In the genomic region with DNA sequence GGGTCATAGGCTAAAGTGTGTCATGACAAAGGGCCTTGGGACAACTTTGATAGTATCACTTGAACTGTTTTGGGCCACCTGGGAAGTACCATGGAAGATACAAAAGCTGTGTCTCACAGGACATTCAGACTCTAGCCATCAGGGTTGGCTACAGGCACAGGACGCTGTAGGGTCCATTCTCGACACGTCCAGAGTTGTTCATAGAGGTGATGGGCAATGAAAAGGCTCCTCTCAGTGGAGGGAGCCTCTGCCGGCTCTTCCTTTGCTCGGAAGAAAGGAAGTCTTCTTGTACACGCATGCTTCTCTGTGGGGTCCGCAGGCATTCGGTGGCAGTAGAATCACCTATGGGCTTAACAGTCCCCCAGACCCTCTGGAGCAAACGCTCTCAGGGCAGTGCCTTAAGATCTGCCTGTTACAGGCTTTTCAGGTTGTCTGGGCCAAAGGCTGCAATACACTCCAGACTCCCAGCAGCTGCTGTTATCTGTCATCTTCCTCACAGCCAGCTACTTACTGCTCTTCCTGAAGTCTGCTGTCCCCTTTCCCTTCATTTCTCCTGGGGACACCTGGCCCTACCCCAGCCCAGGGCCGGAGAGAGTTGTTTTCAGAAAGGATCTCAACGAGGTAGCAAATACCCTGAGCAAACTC, we compare ENCODE assay signal across 15 mouse cellular contexts. TPM values are rescaled to one million over a fixed set of nuclear protein-coding genes. Genes with fewer than 3 reads are reported as not detected.
A peak's percentile ranks its signal among the peaks of the same experiment; 100 is the strongest.
DNase-seq lines count a peak whose midpoint lies in the region; ATAC-seq and TF ChIP-seq lines count a peak whose summit lies in the region.
"Had no signal": no experiment of that assay in that cellular context is flagged by ENCODE, and none has a peak within 500 bp of the region (broad histone marks: within the 10 kb centered on the region; RNA-seq: fewer than 3 reads in every experiment).

No protein-coding gene starts in this region.

- DNase-seq in cerebellum, adult 2 months = peak in 1 of 2 experiments; percentile 15
- no peak for DNase-seq in cerebellum, postnatal 36 days
- no peak for DNase-seq in heart, adult 9 months (ENCODE audit: low spot score in 2 of 2)
- no peak for DNase-seq in kidney, postnatal 0 days (ENCODE audit: low spot score)
- no peak for DNase-seq in kidney, postnatal 14 days
- no peak for DNase-seq in heart, postnatal 0 days (ENCODE audit: low spot score)

- 80% methylated on average over 11 of the region's 11 CpGs for WGBS in cerebellum, adult 2 months
- WGBS in heart, embryonic 12.5 days = 75% methylated on average over 11 of the region's 11 CpGs
- WGBS in kidney, postnatal 0 days = 81% methylated on average over 11 of the region's 11 CpGs
- WGBS in heart, postnatal 0 days = 73% methylated on average over 11 of the region's 11 CpGs
- 73% methylated on average over 11 of the region's 11 CpGs for WGBS in liver, embryonic 12.5 days (ENCODE audit: insufficient replicate concordance)

- TF ChIP-seq POLR2A in cerebellum, adult 2 months (IDR thresholded peaks at IDR 0.05; ENCODE audit: borderline replicate concordance, insufficient read depth, low read length) = no peak

- H3K36me3 ChIP-seq in heart, embryonic 12.5 days = peaks cover 14% of the 10 kb centered on the region
- H3K36me3 ChIP-seq in kidney, postnatal 0 days (ENCODE audit: insufficient read depth, low read length) = no peaks in the 10 kb centered on the region
- H3K36me3 ChIP-seq in heart, postnatal 0 days (replicated peaks; ENCODE audit: control insufficient read depth, insufficient read depth, low read length) = peaks cover 8% of the 10 kb centered on the region; the same call in 1 of the 2 replicates
- no peaks in the 10 kb centered on the region for H3K36me3 ChIP-seq in liver, embryonic 12.5 days
- H3K36me3 ChIP-seq: midbrain, embryonic 13.5 days had no signal

- peaks cover 64% of the 10 kb centered on the region for H3K4me1 ChIP-seq in cerebellum, adult 2 months (ENCODE audit: control insufficient read depth, insufficient read depth, low read length)
- H3K4me1 ChIP-seq in heart, embryonic 12.5 days (replicated peaks) = peaks cover 84% of the 10 kb centered on the region
- H3K4me1 ChIP-seq in kidney, postnatal 0 days (replicated peaks; ENCODE audit: insufficient read depth, low read length) = peaks cover 34% of the 10 kb centered on the region
- peaks cover 59% of the 10 kb centered on the region for H3K4me1 ChIP-seq in heart, postnatal 0 days (ENCODE audit: control insufficient read depth, insufficient read depth)
- H3K4me1 ChIP-seq in liver, embryonic 12.5 days = peaks cover 12% of the 10 kb centered on the region; the same call in 1 of the 2 replicates

- no peak for TF ChIP-seq CTCF in cerebellum, adult 2 months (IDR thresholded peaks at IDR 0.05; ENCODE audit: borderline replicate concordance, insufficient read depth, low read depth, low read length)
- TF ChIP-seq CTCF in kidney, postnatal 0 days (IDR thresholded peaks at IDR 0.05; ENCODE audit: low read depth) = no peak
- TF ChIP-seq CTCF in heart, postnatal 0 days (IDR thresholded peaks at IDR 0.05; ENCODE audit: low read depth) = no peak

- no peaks in the 10 kb centered on the region for H3K27me3 ChIP-seq in cerebellum, adult 2 months (ENCODE audit: control insufficient read depth, insufficient read depth, low read length)
- no peaks in the 10 kb centered on the region for H3K27me3 ChIP-seq in heart, embryonic 12.5 days (replicated peaks)
- no peaks in the 10 kb centered on the region for H3K27me3 ChIP-seq in kidney, postnatal 0 days (ENCODE audit: insufficient read depth, low read length)
- no peaks in the 10 kb centered on the region for H3K27me3 ChIP-seq in heart, postnatal 0 days (ENCODE audit: control insufficient read depth, insufficient read depth, low read length)
- H3K27me3 ChIP-seq in liver, embryonic 12.5 days (replicated peaks) = peaks cover 57% of the 10 kb centered on the region
- H3K27me3 ChIP-seq: forebrain, embryonic 13.5 days had no signal

- no peak overlapping the region for H3K4me2 ChIP-seq in heart, embryonic 12.5 days
- H3K4me2 ChIP-seq in kidney, postnatal 0 days (ENCODE audit: low read length) = no peak overlapping the region
- H3K4me2 ChIP-seq in heart, postnatal 0 days (ENCODE audit: low read depth, low read length) = no peak overlapping the region; the same call in 1 of the 2 replicates
- no peak overlapping the region for H3K4me2 ChIP-seq in liver, embryonic 12.5 days
- H3K4me2 ChIP-seq: forebrain, embryonic 13.5 days; lung, embryonic 14.5 days; midbrain, embryonic 13.5 days had no signal

- peak overlapping the region; percentile 21; the same call in 1 of the 2 replicates for H3K9ac ChIP-seq in heart, embryonic 12.5 days
- H3K9ac ChIP-seq in kidney, postnatal 0 days (ENCODE audit: low read depth, low read length) = 0 out of 2 replicates have a peak overlapping the region, but pooled peaks have one; percentile 31
- H3K9ac ChIP-seq in heart, postnatal 0 days (replicated peaks; ENCODE audit: low read depth, low read length) = no peak overlapping the region
- no peak overlapping the region for H3K9ac ChIP-seq in liver, embryonic 12.5 days
- H3K9ac ChIP-seq: forebrain, embryonic 13.5 days; lung, embryonic 14.5 days; midbrain, embryonic 13.5 days had no signal

- H3K9me3 ChIP-seq in heart, embryonic 12.5 days (replicated peaks) = no peaks in the 10 kb centered on the region
- H3K9me3 ChIP-seq in kidney, postnatal 0 days (replicated peaks; ENCODE audit: low read length) = no peaks in the 10 kb centered on the region
- H3K9me3 ChIP-seq in heart, postnatal 0 days (replicated peaks; ENCODE audit: control insufficient read depth, low read length) = no peaks in the 10 kb centered on the region
- no peaks in the 10 kb centered on the region for H3K9me3 ChIP-seq in liver, embryonic 12.5 days (replicated peaks)
- H3K9me3 ChIP-seq: forebrain, embryonic 13.5 days; midbrain, embryonic 13.5 days had no signal

- H3K4me3 ChIP-seq in cerebellum, adult 2 months (replicated peaks; ENCODE audit: insufficient read depth, low read depth, low read length) = no peak overlapping the region
- H3K4me3 ChIP-seq in heart, embryonic 12.5 days = no peak overlapping the region
- H3K4me3 ChIP-seq in kidney, postnatal 0 days (replicated peaks; ENCODE audit: low read depth, low read length) = no peak overlapping the region
- no peak overlapping the region for H3K4me3 ChIP-seq in heart, postnatal 0 days (ENCODE audit: low read depth, low read length)
- no peak overlapping the region for H3K4me3 ChIP-seq in liver, embryonic 12.5 days
- H3K4me3 ChIP-seq: forebrain, embryonic 13.5 days; midbrain, embryonic 13.5 days had no signal

- ATAC-seq in heart, embryonic 12.5 days (ENCODE audit: insufficient number of reproducible peaks, low FRiP score) = no peak
- ATAC-seq in kidney, postnatal 0 days (replicated peaks; ENCODE audit: low FRiP score, low read depth) = no peak
- ATAC-seq in heart, postnatal 0 days (ENCODE audit: insufficient read depth, low read depth) = no peak
- no peak for ATAC-seq in liver, embryonic 12.5 days
- ATAC-seq: forebrain, embryonic 13.5 days; midbrain, embryonic 13.5 days had no signal

- no peak for TF ChIP-seq EP300 in heart, postnatal 0 days (IDR thresholded peaks at IDR 0.05; ENCODE audit: low read depth)

- peak overlapping the region; percentile 70 for H3K27ac ChIP-seq in cerebellum, adult 2 months (ENCODE audit: insufficient read depth, low read length)
- H3K27ac ChIP-seq in heart, embryonic 12.5 days (ENCODE audit: poor library complexity, severe bottlenecking) = no peak overlapping the region
- peak overlapping the region; percentile 95 for H3K27ac ChIP-seq in kidney, postnatal 0 days
- peak overlapping the region; percentile 84 for H3K27ac ChIP-seq in heart, postnatal 0 days (ENCODE audit: low read depth)
- no peak overlapping the region for H3K27ac ChIP-seq in liver, embryonic 12.5 days
- H3K27ac ChIP-seq: forebrain, embryonic 13.5 days; macrophage; midbrain, embryonic 13.5 days had no signal

RNA-seq across cellular contexts. Expression of a gene that starts 10.6 kb away (rescaled TPM):
- polyA plus RNA-seq in cerebellum, adult 2 months (2012; rRNA removed) = 43.5 and 47.1 TPM in 2 replicates
- polyA plus RNA-seq in heart, embryonic 12.5 days (2016; fragmentation: Nextera tagmentation; extraction: Ambion mirVana) = 51.7 and 62.5 TPM in 2 replicates
- 62.9 and 72.1 TPM in 2 replicates for polyA plus RNA-seq in kidney, postnatal 0 days (2015; fragmentation: Nextera tagmentation; extraction: Ambion mirVana)
- 44.9 and 48.6 TPM in 2 replicates for total RNA-seq in heart, postnatal 0 days (2014; rRNA removed; ENCODE audit: low replicate concordance)
- polyA plus RNA-seq in heart, postnatal 0 days (2015; fragmentation: Nextera tagmentation; extraction: Ambion mirVana) = 114 and 121 TPM in 2 replicates
- 1.8 and 3.9 TPM in 2 replicates for polyA plus RNA-seq in liver, embryonic 12.5 days (2016; fragmentation: Nextera tagmentation; extraction: Ambion mirVana)

RNA-seq across cellular contexts. Expression of a gene that starts 24.1 kb away (rescaled TPM):
- 2.7 and 7.3 TPM in 2 replicates for polyA plus RNA-seq in cerebellum, adult 2 months (2012; rRNA removed)
- polyA plus RNA-seq in heart, embryonic 12.5 days (2016; fragmentation: Nextera tagmentation; extraction: Ambion mirVana) = not detected in 2 replicates
- polyA plus RNA-seq in kidney, postnatal 0 days (2015; fragmentation: Nextera tagmentation; extraction: Ambion mirVana) = 0.11 and 0.16 TPM in 2 replicates
- total RNA-seq in heart, postnatal 0 days (2014; rRNA removed; ENCODE audit: low replicate concordance) = not detected in 2 replicates
- polyA plus RNA-seq in heart, postnatal 0 days (2015; fragmentation: Nextera tagmentation; extraction: Ambion mirVana) = not detected in 2 replicates
- polyA plus RNA-seq in liver, embryonic 12.5 days (2016; fragmentation: Nextera tagmentation; extraction: Ambion mirVana) = 0.11 TPM in 1 of 2 replicates, not detected in the other
- total RNA-seq: heart, adult 18-20 months; liver, adult 2 months had no signal
- polyA plus RNA-seq: liver, adult 2 months; macrophage had no signal

RNA-seq across cellular contexts. Expression of a gene that starts 29.7 kb away (rescaled TPM):
- 26.0 and 29.1 TPM in 2 replicates for polyA plus RNA-seq in cerebellum, adult 2 months (2012; rRNA removed)
- 0.67 and 1.1 TPM in 2 replicates for polyA plus RNA-seq in heart, embryonic 12.5 days (2016; fragmentation: Nextera tagmentation; extraction: Ambion mirVana)
- 9.7 and 12.3 TPM in 2 replicates for polyA plus RNA-seq in kidney, postnatal 0 days (2015; fragmentation: Nextera tagmentation; extraction: Ambion mirVana)
- 9.0 TPM in 2 replicates for total RNA-seq in heart, postnatal 0 days (2014; rRNA removed; ENCODE audit: low replicate concordance)
- 4.1 and 4.5 TPM in 2 replicates for polyA plus RNA-seq in heart, postnatal 0 days (2015; fragmentation: Nextera tagmentation; extraction: Ambion mirVana)
- 0.23 and 0.28 TPM in 2 replicates for polyA plus RNA-seq in liver, embryonic 12.5 days (2016; fragmentation: Nextera tagmentation; extraction: Ambion mirVana)
- polyA plus RNA-seq: macrophage had no signal

RNA-seq across cellular contexts. Expression of a gene that starts 34.2 kb away (rescaled TPM):
- 860 and 925 TPM in 2 replicates for polyA plus RNA-seq in cerebellum, adult 2 months (2012; rRNA removed)
- polyA plus RNA-seq in heart, embryonic 12.5 days (2016; fragmentation: Nextera tagmentation; extraction: Ambion mirVana) = 1.1 and 1.5 TPM in 2 replicates
- 9.9 and 13.6 TPM in 2 replicates for polyA plus RNA-seq in kidney, postnatal 0 days (2015; fragmentation: Nextera tagmentation; extraction: Ambion mirVana)
- 6.3 and 12.5 TPM in 2 replicates for total RNA-seq in heart, postnatal 0 days (2014; rRNA removed; ENCODE audit: low replicate concordance)
- 3.6 and 4.4 TPM in 2 replicates for polyA plus RNA-seq in heart, postnatal 0 days (2015; fragmentation: Nextera tagmentation; extraction: Ambion mirVana)
- 0.19 and 0.20 TPM in 2 replicates for polyA plus RNA-seq in liver, embryonic 12.5 days (2016; fragmentation: Nextera tagmentation; extraction: Ambion mirVana)

RNA-seq across cellular contexts. Expression of a gene that starts 35.9 kb away (rescaled TPM):
- polyA plus RNA-seq in cerebellum, adult 2 months (2012; rRNA removed) = 0.41 and 0.75 TPM in 2 replicates
- polyA plus RNA-seq in heart, embryonic 12.5 days (2016; fragmentation: Nextera tagmentation; extraction: Ambion mirVana) = 0.20 TPM in 1 of 2 replicates, not detected in the other
- polyA plus RNA-seq in kidney, postnatal 0 days (2015; fragmentation: Nextera tagmentation; extraction: Ambion mirVana) = not detected in 2 replicates
- not detected in 2 replicates for total RNA-seq in heart, postnatal 0 days (2014; rRNA removed; ENCODE audit: low replicate concordance)
- polyA plus RNA-seq in heart, postnatal 0 days (2015; fragmentation: Nextera tagmentation; extraction: Ambion mirVana) = 0.10 TPM in 1 of 2 replicates, not detected in the other
- not detected in 2 replicates for polyA plus RNA-seq in liver, embryonic 12.5 days (2016; fragmentation: Nextera tagmentation; extraction: Ambion mirVana)
- total RNA-seq: left cerebral cortex, postnatal 10 days had no signal
- polyA plus RNA-seq: forebrain, embryonic 13.5 days; liver, adult 2 months had no signal

Comparison
In these comparisons a context has a peak if more than half of its experiments do, and no peak if none do; other contexts are left out.
1. H3K27ac ChIP-seq: peak in cerebellum, adult 2 months (single experiment), kidney, postnatal 0 days (single experiment) and heart, postnatal 0 days (single experiment); none in heart, embryonic 12.5 days (single experiment) and liver, embryonic 12.5 days (single experiment).
2. H3K9ac ChIP-seq: peak in heart, embryonic 12.5 days (single experiment) and kidney, postnatal 0 days (single experiment); none in heart, postnatal 0 days (single experiment) and liver, embryonic 12.5 days (single experiment).